Mouse (Mus musculus) liver, adult 2 months (tissue): ENCODE measurements around the gene Rab1b.

Experiments
- CTCF ChIP-seq: fragments of 200-500 bp; IDR thresholded peaks from 2 replicates; pipeline ENCODE4 v1.5.1; 2011; ENCODE audit warnings: low read depth, low read length, control low read depth
- POLR2A ChIP-seq: fragments of 200-500 bp; IDR thresholded peaks from 2 replicates; pipeline ENCODE4 v1.6.1; 2011; ENCODE audit warnings: low read length, control low read depth; ENCODE audit not compliant: insufficient read depth; ENCODE audit errors: extremely low read depth

DNA sequence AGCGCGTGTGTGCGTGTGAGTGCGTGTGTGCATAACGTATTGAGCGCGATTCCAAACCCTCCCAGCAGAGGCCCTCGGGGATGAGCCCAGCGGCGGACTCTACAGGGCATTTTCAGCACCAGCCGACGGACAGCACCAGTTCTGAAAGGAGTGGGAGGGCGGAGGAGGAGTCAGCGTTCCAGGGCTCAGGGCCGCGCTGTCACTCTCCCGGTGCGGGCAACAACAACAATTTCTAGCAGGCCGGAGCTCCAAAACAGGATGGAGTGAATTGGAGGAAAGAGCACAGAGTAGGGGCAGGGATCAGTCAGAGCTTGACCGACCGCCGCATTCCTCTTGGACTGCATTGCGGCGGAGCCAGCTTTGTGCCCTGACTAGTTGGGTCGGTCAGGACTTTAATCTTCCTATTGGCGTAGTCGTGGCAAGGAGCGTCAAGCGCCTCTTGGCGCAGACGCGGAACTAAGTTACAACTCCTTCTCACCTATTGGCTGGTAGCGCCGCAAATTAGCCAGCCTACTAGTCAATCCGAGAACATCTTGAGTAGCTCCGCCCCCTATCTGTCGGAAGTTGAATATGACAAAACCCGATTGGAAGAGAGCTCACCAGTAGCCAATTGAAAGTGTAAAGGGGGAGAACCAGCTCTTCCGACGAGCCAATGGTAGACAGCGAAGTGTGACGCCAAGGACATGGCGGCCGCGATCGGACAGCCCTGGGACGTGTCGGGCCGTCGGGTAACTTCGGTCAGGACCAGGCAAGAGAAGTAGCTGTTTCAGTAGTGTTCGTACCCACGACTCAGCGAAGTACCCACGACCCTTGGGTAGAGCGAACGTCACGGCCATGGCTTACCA, 18.8 kb downstream of the Rab1b start, which contains the start of gene Yif1a:
- peak; percentile 80 for TF ChIP-seq POLR2A
- peak; percentile 77 for TF ChIP-seq CTCF
